Mouse (Mus musculus): ENCODE measurements around the gene Brox.

DNA sequence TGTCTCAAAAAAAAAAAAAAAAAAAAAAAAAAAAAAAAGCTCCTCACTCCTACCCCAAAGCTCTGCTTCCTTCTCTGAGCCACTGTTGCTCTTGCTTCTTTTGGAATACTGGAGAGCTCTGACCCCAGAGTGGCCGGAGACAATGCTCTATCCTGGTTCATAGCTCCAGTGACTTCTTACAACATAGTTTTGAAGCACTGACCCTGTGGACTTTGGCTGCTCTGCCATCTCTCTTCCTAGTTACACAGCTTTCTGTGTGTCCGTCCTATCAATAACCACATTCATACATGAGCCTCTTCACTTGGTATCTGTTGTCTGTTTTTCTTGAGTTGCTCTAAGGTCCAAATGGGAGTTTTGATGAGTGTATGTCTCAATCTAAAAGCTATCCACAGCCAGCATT, 15.0 kb upstream of the Brox start:
- TF ChIP-seq POLR2A (IDR thresholded peaks at IDR 0.05; ENCODE audit: low read depth, low read length) (no peak), CTCF (IDR thresholded peaks at IDR 0.05; ENCODE audit: borderline replicate concordance, insufficient read depth, low read length) (no peak)

Data from embryonic fibroblast, embryonic 13.5 days (primary cell).